Mouse (Mus musculus) MEL (cell line): Measurements from ENCODE around the gene Sap30l. TPM values are rescaled to one million over a fixed set of nuclear protein-coding genes. Genes with fewer than 3 reads are reported as not detected.
"Not testable (repeated sequence)": the region's sequence is repeated elsewhere in the genome, so short reads cannot be mapped to it uniquely, and the experiment has no call there.

Experiments
- DNase-seq: peaks from one replicate; pipeline ENCODE4 v3.0.0; 2011; ENCODE audit warnings: low read depth, low spot score
- H3K27ac ChIP-seq: 2 replicates; pipeline ENCODE4 v1.5.1; 2012; ENCODE audit warnings: low read depth, mild to moderate bottlenecking, control low read depth, low read length, moderate library complexity; ENCODE audit not compliant: control insufficient read depth
- H3K27me3 ChIP-seq, 2 experiments: fragments of 150-350 bp in 1 of 2; sonication (generic) in 1 of 2; 2 replicates each; pipeline ENCODE4 v1.6.1; 2012; ENCODE audit warnings: low read length in 2 of 2, mild to moderate bottlenecking in 2 of 2, improper control_type of control experiment in 1 of 2, moderate library complexity in 1 of 2; ENCODE audit not compliant: insufficient read depth in 2 of 2, control insufficient read depth in 1 of 2
- H3K36me3 ChIP-seq, 2 experiments: 2 replicates each; pipeline ENCODE4 v1.6.1; 2012 to 2014; ENCODE audit warnings: low read length in 2 of 2, improper control_type of control experiment in 1 of 2, inconsistent platforms in 1 of 2, mild to moderate bottlenecking in 1 of 2; ENCODE audit not compliant: insufficient read depth in 2 of 2, control insufficient read depth in 1 of 2
- H3K4me1 ChIP-seq, 2 experiments: fragments of 150-350 bp in 1 of 2; sonication (generic) in 1 of 2; 2 replicates each; pipeline ENCODE4 v1.6.1; 2012; ENCODE audit warnings: low read length in 2 of 2, improper control_type of control experiment in 1 of 2, mild to moderate bottlenecking in 1 of 2; ENCODE audit not compliant: insufficient read depth in 2 of 2, control insufficient read depth in 1 of 2
- H3K4me3 ChIP-seq, 2 experiments: fragments of 150-350 bp in 1 of 2; sonication (generic) in 1 of 2; 2 replicates each; pipeline ENCODE4 v1.5.1; 2012; ENCODE audit warnings: low read depth in 2 of 2, low read length in 2 of 2, mild to moderate bottlenecking in 2 of 2, moderate library complexity in 2 of 2, control low read depth in 1 of 2, improper control_type of control experiment in 1 of 2; ENCODE audit not compliant: control insufficient read depth in 1 of 2, insufficient read depth in 1 of 2
- H3K79me2 ChIP-seq: 2 replicates; pipeline ENCODE4 v1.6.1; 2012; ENCODE audit warnings: mild to moderate bottlenecking, low read length, moderate library complexity; ENCODE audit not compliant: control insufficient read depth, poor library complexity, insufficient read depth
- H3K9ac ChIP-seq: 2 replicates; pipeline ENCODE4 v1.6.1; 2012; ENCODE audit warnings: low read depth, mild to moderate bottlenecking, control low read depth, low read length, moderate library complexity; ENCODE audit not compliant: control insufficient read depth, poor library complexity, severe bottlenecking
- H3K9me3 ChIP-seq: fragments of 150-350 bp; sonication (generic); replicated peaks from 2 replicates; pipeline ENCODE4 v1.6.1; 2012; ENCODE audit warnings: mild to moderate bottlenecking, low read length, improper control_type of control experiment, moderate library complexity; ENCODE audit not compliant: insufficient read depth
- BHLHE40 ChIP-seq: IDR thresholded peaks from 2 replicates; pipeline ENCODE4 v1.6.1; 2012; ENCODE audit warnings: low read depth, mild to moderate bottlenecking, inconsistent platforms, low read length, improper control_type of control experiment, borderline replicate concordance
- CTCF ChIP-seq, 3 experiments: IDR thresholded peaks in 2 of 3; conservative IDR thresholded peaks in 1 of 3; 2 replicates each; pipeline ENCODE4 v1.5.1; 2011 to 2012; ENCODE audit warnings: low read length in 3 of 3, low read depth in 2 of 3, mild to moderate bottlenecking in 2 of 3, improper control_type of control experiment in 1 of 3, inconsistent platforms in 1 of 3, mixed read lengths in 1 of 3, moderate library complexity in 1 of 3; ENCODE audit not compliant: control insufficient read depth in 1 of 3, insufficient read depth in 1 of 3, poor library complexity in 1 of 3, severe bottlenecking in 1 of 3
- EP300 ChIP-seq, 2 experiments: IDR thresholded peaks; 2 replicates each; pipeline ENCODE4 v1.6.1; 2011; ENCODE audit warnings: improper control_type of control experiment in 2 of 2, low read length in 2 of 2, low read depth in 1 of 2, mild to moderate bottlenecking in 1 of 2
- GATA1 ChIP-seq: IDR thresholded peaks from 2 replicates; pipeline ENCODE4 v1.6.1; 2011; ENCODE audit warnings: low read depth, low read length, improper control_type of control experiment
- JUND ChIP-seq: IDR thresholded peaks from 2 replicates; pipeline ENCODE4 v1.6.1; 2011; ENCODE audit warnings: low read depth, mild to moderate bottlenecking, improper control_type of control experiment, low read length
- MYC ChIP-seq: IDR thresholded peaks from 2 replicates; pipeline ENCODE4 v1.6.1; 2011; ENCODE audit warnings: low read depth, mild to moderate bottlenecking, low read length, improper control_type of control experiment, moderate library complexity
- RAD21 ChIP-seq: IDR thresholded peaks from 2 replicates; pipeline ENCODE4 v1.6.1; 2011; ENCODE audit warnings: mild to moderate bottlenecking, low read depth, low read length, improper control_type of control experiment
- SIN3A ChIP-seq: IDR thresholded peaks from 2 replicates; pipeline ENCODE4 v1.6.1; 2012; ENCODE audit warnings: low read length, improper control_type of control experiment, inconsistent platforms
- SMC3 ChIP-seq: IDR thresholded peaks from 2 replicates; pipeline ENCODE4 v1.6.1; 2011; ENCODE audit warnings: low read depth, low read length, improper control_type of control experiment
- TAL1 ChIP-seq: IDR thresholded peaks from 2 replicates; pipeline ENCODE4 v1.6.1; 2012; ENCODE audit warnings: mild to moderate bottlenecking, inconsistent platforms, low read length, moderate library complexity, mixed read lengths
- TBP ChIP-seq: IDR thresholded peaks from 2 replicates; pipeline ENCODE4 v1.8.0; 2011; ENCODE audit warnings: low read depth, low read length, improper control_type of control experiment
- ZMIZ1 ChIP-seq: IDR thresholded peaks from 2 replicates; pipeline ENCODE4 v1.6.1; 2012; ENCODE audit warnings: low read depth, mild to moderate bottlenecking, inconsistent platforms, low read length, improper control_type of control experiment, moderate library complexity
- ZNF384 ChIP-seq: IDR thresholded peaks from 2 replicates; pipeline ENCODE4 v1.6.1; 2012; ENCODE audit warnings: low read depth, mild to moderate bottlenecking, inconsistent platforms, low read length, improper control_type of control experiment
- polyA plus RNA-seq, 2 experiments: library from polyadenylated mRNA; stranded (reverse) in 1 of 2; unstranded in 1 of 2; fragments of >175 nt in 1 of 2; fragments of >200 nt in 1 of 2; gene quantifications; 2 replicates each; pipeline versions ENCODE4 v1.2.1 to v1.2.4; 2012; ENCODE audit warnings: low replicate concordance in 2 of 2, low read depth in 1 of 2; ENCODE audit not compliant: insufficient read length in 2 of 2, insufficient read depth in 1 of 2, missing spikeins in 1 of 2
- total RNA-seq: library from RNA; depleted of rRNA; stranded (reverse); fragments of 300-350 nt; gene quantifications from 2 replicates; pipeline ENCODE4 v1.2.3, GENCODE M21; 2012

The Sap30l gene
- total and polyA plus RNA-seq, 3 experiments, result 40.2 to 52.5 TPM; not detected in 1

GRCm38 (mm10) chr11:57819999-57820581 is 18.7 kb downstream of the Sap30l start (continued):
- TF ChIP-seq EP300 (IDR thresholded peaks at IDR 0.05; ENCODE audit: low read depth in 1 of 2, low read length in 2 of 2) (no peak), BHLHE40 (no peak)

- H3K9ac ChIP-seq, H3K36me3 ChIP-seq, H3K27ac ChIP-seq: not testable (repeated sequence)
- TF ChIP-seq MYC (0 out of 2 replicates have a peak, but pooled peaks have one; percentile 35), CTCF (IDR thresholded peaks at IDR 0.05 in 2 of 3, conservative IDR thresholded peaks at IDR 0.05 in 1 of 3; ENCODE audit: control insufficient read depth in 1 of 3, insufficient read depth in 1 of 3, low read depth in 2 of 3, low read length in 3 of 3, poor library complexity in 1 of 3, severe bottlenecking in 1 of 3) (peak in 1 of 3 experiments; percentile 36; a peak in 2 of 6 replicates), ZNF384 (peak; percentile 82), SMC3 (0 out of 2 replicates have a peak, but pooled peaks have one; percentile 27)
- TF ChIP-seq, all 39 proteins: peak for 4; not testable (repeated sequence) for 35
- not testable (repeated sequence) for H3K9me3 ChIP-seq, H3K79me2 ChIP-seq, H3K4me3 ChIP-seq, DNase-seq, H3K27me3 ChIP-seq
- peaks cover 0 to 13% of the 10 kb centered on the region in 2 experiments; a peak in 2 of 4 replicates for H3K4me1 ChIP-seq
Observed at GRCm38 (mm10) chr11:57823159-57823558, 21.7 kb downstream of the Sap30l start.

- Histone ChIP-seq H3K36me3 (peaks cover 0 to 3% of the 10 kb centered on the region in 2 experiments; a peak in 2 of 4 replicates), H3K27ac (no peak overlapping the region), H3K4me1 (peaks cover 0 to 13% of the 10 kb centered on the region in 2 experiments; a peak in 2 of 4 replicates), H3K27me3 (peaks cover 3% of the 10 kb centered on the region in 2 experiments; a peak in 2 of 4 replicates), H3K4me3 (no peak overlapping the region), H3K9ac (no peak overlapping the region), H3K9me3 (no peaks in the 10 kb centered on the region), H3K79me2 (no peaks in the 10 kb centered on the region)
- DNase-seq, result peak; percentile 29
- TF ChIP-seq JUND (no peak), BHLHE40 (peak; percentile 27; the same call in 1 of the 2 replicates), RAD21 (no peak), ZMIZ1 (no peak), TAL1 (no peak), SIN3A (no peak), GATA1 (peak; percentile 37; the same call in 1 of the 2 replicates), TBP (peak; percentile 76; the same call in 1 of the 2 replicates)
Observed at GRCm38 (mm10) chr11:57823714-57824113, 22.3 kb downstream of the Sap30l start.
